Mouse (Mus musculus): ENCODE results near the gene Ptprb. TPM values are rescaled to one million over a fixed set of nuclear protein-coding genes. Genes with fewer than 3 reads are reported as not detected.

Ptprb gene
- total and polyA plus RNA-seq, 3 experiments: not detected

DNA sequence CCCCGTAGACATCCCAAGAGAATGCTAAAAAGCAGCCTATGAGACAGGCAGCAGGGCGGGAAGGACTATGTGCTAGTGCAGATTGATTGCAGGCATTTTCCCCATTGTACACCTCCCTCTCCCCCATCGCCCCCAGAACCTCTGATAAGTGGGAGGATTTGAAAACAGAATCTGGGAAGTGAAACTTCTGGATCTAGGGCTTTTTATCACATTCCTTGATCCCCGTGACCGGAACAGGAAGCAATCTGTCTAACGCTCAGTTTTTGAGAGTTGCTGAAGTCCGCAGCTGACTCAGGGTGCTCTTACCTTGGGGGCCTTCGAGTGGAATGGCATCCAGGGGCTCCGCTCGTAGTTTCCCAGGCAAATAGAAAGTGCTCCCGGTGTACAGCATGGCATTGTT lies 10.8 kb upstream of the Ptprb start:
- no peaks in the 10 kb centered on the region for H3K36me3 ChIP-seq (ENCODE audit: control insufficient read depth in 1 of 2, insufficient read depth in 2 of 2, low read length in 2 of 2)
- H3K9ac ChIP-seq (ENCODE audit: control insufficient read depth, low read depth, low read length, poor library complexity, severe bottlenecking): no peak overlapping the region
- no peaks in the 10 kb centered on the region for H3K27me3 ChIP-seq (ENCODE audit: control insufficient read depth in 1 of 2, insufficient read depth in 2 of 2, low read length in 2 of 2)
- no peaks in the 10 kb centered on the region for H3K9me3 ChIP-seq (replicated peaks; ENCODE audit: insufficient read depth, low read length)
- no peak for DNase-seq (ENCODE audit: low read depth, low spot score)
- H3K27ac ChIP-seq (ENCODE audit: control insufficient read depth, low read depth, low read length): no peak overlapping the region
- no peaks in the 10 kb centered on the region for H3K79me2 ChIP-seq (ENCODE audit: control insufficient read depth, insufficient read depth, low read length, poor library complexity)
- TF ChIP-seq MEF2A (IDR thresholded peaks at IDR 0.05; ENCODE audit: extremely low read depth, insufficient replicate concordance, low read depth, low read length, poor library complexity, severe bottlenecking) (no peak), EP300 (IDR thresholded peaks at IDR 0.05; ENCODE audit: low read depth in 1 of 2, low read length in 2 of 2) (no peak), NRF1 (IDR thresholded peaks at IDR 0.05; ENCODE audit: insufficient read depth, low read depth, low read length, poor library complexity, severe bottlenecking) (no peak), KAT2A (conservative IDR thresholded peaks at IDR 0.05; ENCODE audit: low read depth, low read length) (no peak), USF2 (IDR thresholded peaks at IDR 0.05; ENCODE audit: borderline replicate concordance in 1 of 2, insufficient read depth in 1 of 2, low read depth in 1 of 2, low read length in 2 of 2) (no peak), GABPA (IDR thresholded peaks at IDR 0.05; ENCODE audit: low read depth, low read length) (no peak), POLR2AphosphoS2 (IDR thresholded peaks at IDR 0.05; ENCODE audit: low read length) (no peak), CTCF (IDR thresholded peaks at IDR 0.05 in 2 of 3, conservative IDR thresholded peaks at IDR 0.05 in 1 of 3; ENCODE audit: control insufficient read depth in 1 of 3, insufficient read depth in 1 of 3, low read depth in 2 of 3, low read length in 3 of 3, poor library complexity in 1 of 3, severe bottlenecking in 1 of 3) (no peak), RCOR1 (IDR thresholded peaks at IDR 0.05; ENCODE audit: low read depth, low read length) (no peak), MAFK (IDR thresholded peaks at IDR 0.05; ENCODE audit: borderline replicate concordance, low read depth, low read length) (no peak), CHD1 (IDR thresholded peaks at IDR 0.05; ENCODE audit: low read depth, low read length) (no peak)
- no peak overlapping the region for H3K4me3 ChIP-seq (ENCODE audit: control insufficient read depth in 1 of 2, insufficient read depth in 1 of 2, low read depth in 2 of 2, low read length in 2 of 2)
- no peaks in the 10 kb centered on the region for H3K4me1 ChIP-seq (ENCODE audit: control insufficient read depth in 1 of 2, insufficient read depth in 2 of 2, low read length in 2 of 2)

DNA sequence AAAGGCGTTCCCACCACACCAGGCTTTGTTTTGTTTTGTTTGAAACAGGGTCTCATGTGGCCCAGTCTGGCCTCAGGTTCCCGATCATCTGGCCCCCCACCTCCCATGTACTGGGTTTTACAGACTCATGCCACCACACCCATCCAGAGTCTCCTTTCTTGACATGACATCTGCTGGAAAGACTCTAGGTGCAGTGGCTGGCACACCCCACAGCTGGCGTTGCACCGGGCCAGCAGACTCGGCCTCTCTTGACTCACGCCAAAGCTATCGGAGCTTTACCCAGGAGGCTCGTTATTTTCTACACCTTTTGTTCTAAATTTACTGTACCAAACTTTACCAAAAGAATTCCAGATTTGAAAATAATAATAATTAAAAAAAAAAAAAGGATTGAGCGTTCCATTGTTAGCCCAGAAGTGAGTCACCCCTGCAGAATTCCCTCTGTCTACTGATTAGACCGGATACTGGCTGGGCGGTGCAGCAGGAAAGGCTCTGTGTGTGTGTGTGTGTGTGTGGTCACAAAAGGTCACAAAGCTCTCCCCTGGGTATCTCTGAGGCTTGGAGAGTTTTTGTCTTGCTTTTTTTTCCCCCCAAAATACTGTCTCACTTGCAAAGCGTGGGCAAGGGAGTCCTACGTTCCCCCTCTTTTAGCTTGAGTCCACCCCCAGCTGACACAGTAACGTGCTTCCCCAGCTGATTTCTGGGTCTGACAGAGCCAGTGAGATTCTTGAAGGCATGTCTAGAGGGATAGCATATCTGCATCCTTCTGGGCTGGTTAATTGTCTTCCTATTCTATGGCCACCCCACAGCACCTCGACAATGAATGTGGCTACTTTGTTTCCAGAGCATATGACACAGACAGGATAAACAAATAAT lies 8.5 kb upstream of the Ptprb start:
- Histone ChIP-seq H3K27me3 (ENCODE audit: control insufficient read depth in 1 of 2, insufficient read depth in 2 of 2, low read length in 2 of 2) (no peaks in the 10 kb centered on the region), H3K9me3 (replicated peaks; ENCODE audit: insufficient read depth, low read length) (no peaks in the 10 kb centered on the region), H3K79me2 (ENCODE audit: control insufficient read depth, insufficient read depth, low read length, poor library complexity) (no peaks in the 10 kb centered on the region), H3K9ac (ENCODE audit: control insufficient read depth, low read depth, low read length, poor library complexity, severe bottlenecking) (no peak overlapping the region), H3K4me1 (ENCODE audit: control insufficient read depth in 1 of 2, insufficient read depth in 2 of 2, low read length in 2 of 2) (no peaks in the 10 kb centered on the region), H3K36me3 (ENCODE audit: control insufficient read depth in 1 of 2, insufficient read depth in 2 of 2, low read length in 2 of 2) (no peaks in the 10 kb centered on the region), H3K4me3 (ENCODE audit: control insufficient read depth in 1 of 2, insufficient read depth in 1 of 2, low read depth in 2 of 2, low read length in 2 of 2) (no peak overlapping the region), H3K27ac (ENCODE audit: control insufficient read depth, low read depth, low read length) (no peak overlapping the region)
- TF ChIP-seq CTCF (IDR thresholded peaks at IDR 0.05 in 2 of 3, conservative IDR thresholded peaks at IDR 0.05 in 1 of 3; ENCODE audit: control insufficient read depth in 1 of 3, insufficient read depth in 1 of 3, low read depth in 2 of 3, low read length in 3 of 3, poor library complexity in 1 of 3, severe bottlenecking in 1 of 3) (no peak), GABPA (IDR thresholded peaks at IDR 0.05; ENCODE audit: low read depth, low read length) (no peak), RAD21 (IDR thresholded peaks at IDR 0.05; ENCODE audit: low read depth, low read length) (no peak), EP300 (IDR thresholded peaks at IDR 0.05; ENCODE audit: low read depth in 1 of 2, low read length in 2 of 2) (no peak), POLR2A (IDR thresholded peaks at IDR 0.05; ENCODE audit: control insufficient read depth in 1 of 2, insufficient read depth in 1 of 2, low read depth in 1 of 2, low read length in 2 of 2, poor library complexity in 1 of 2) (no peak), CHD1 (IDR thresholded peaks at IDR 0.05; ENCODE audit: low read depth, low read length) (no peak), ZC3H11A (IDR thresholded peaks at IDR 0.05; ENCODE audit: low read depth, low read length) (no peak)
- DNase-seq (ENCODE audit: low read depth, low spot score): no peak
